Mouse (Mus musculus) 3T3-L1 (cell line): Measurements from ENCODE around the gene Gm42878.

Experiments
- DNase-seq: peaks from one replicate; pipeline ENCODE4 v3.0.0-alpha.2; 2015; ENCODE audit warnings: low read depth, low spot score

The Gm42878 gene

GRCm38 (mm10) chr5:121500719-121501118, 44.6 kb downstream of the Gm42878 start:
- no peak for DNase-seq

- no peak for DNase-seq
Observed at GRCm38 (mm10) chr5:121493305-121493704, 52.0 kb downstream of the Gm42878 start.

- DNase-seq = no peak
Observed at GRCm38 (mm10) chr5:121484801-121485200, 60.5 kb downstream of the Gm42878 start.

- DNase-seq = peak; percentile 91
Observed at GRCm38 (mm10) chr5:121477680-121478079, 67.6 kb downstream of the Gm42878 start.

- no peak for DNase-seq
Observed at GRCm38 (mm10) chr5:121476040-121476439, 69.2 kb downstream of the Gm42878 start.

- DNase-seq = no peak
Observed at GRCm38 (mm10) chr5:121474610-121475009, 70.7 kb downstream of the Gm42878 start.

- DNase-seq = no peak
Observed at GRCm38 (mm10) chr5:121472411-121472810, 72.9 kb downstream of the Gm42878 start.

- no peak for DNase-seq
Observed at GRCm38 (mm10) chr5:121469566-121469965, 75.7 kb downstream of the Gm42878 start.
